Mouse (Mus musculus): ENCODE measurements around the gene Larp4b.

DNA sequence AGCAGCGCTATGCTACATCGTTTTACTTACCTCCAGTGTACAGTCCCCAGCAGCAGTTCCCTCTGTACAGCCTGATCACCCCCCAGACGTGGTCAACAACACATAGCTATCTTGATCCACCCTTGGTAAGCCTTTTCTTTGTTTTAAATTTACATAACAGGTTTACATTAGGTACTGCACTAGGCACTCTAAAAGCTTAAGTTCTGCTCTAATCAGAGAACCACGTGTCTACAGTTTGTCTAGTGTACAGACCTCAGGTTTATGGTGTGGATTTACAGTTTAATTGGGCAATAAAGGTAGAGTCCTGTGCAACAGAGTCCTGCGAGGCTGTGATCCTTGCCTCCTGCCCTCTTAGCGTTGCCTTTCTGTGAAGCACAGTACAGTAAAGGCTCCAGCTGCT lies 57.4 kb downstream of the Larp4b start:
- TF ChIP-seq CTCF (IDR thresholded peaks at IDR 0.05) (no peak), EP300 (IDR thresholded peaks at IDR 0.05; ENCODE audit: insufficient read depth, low read depth, low read length) (no peak), POLR2A (IDR thresholded peaks at IDR 0.05; ENCODE audit: insufficient read depth, low read depth, low read length) (no peak)
